Mouse (Mus musculus) lung, postnatal 0 days (tissue): ENCODE data around the gene Rnf215.

ENCODE experiments used
- CTCF ChIP-seq: IDR thresholded peaks from 2 replicates; pipeline ENCODE4 v1.5.1; 2016; ENCODE audit warnings: antibody characterized with exemption, mild to moderate bottlenecking
- EP300 ChIP-seq: IDR thresholded peaks from 2 replicates; pipeline ENCODE4 v1.6.1; 2016; ENCODE audit warnings: antibody characterized with exemption, mild to moderate bottlenecking, control low read depth

DNA sequence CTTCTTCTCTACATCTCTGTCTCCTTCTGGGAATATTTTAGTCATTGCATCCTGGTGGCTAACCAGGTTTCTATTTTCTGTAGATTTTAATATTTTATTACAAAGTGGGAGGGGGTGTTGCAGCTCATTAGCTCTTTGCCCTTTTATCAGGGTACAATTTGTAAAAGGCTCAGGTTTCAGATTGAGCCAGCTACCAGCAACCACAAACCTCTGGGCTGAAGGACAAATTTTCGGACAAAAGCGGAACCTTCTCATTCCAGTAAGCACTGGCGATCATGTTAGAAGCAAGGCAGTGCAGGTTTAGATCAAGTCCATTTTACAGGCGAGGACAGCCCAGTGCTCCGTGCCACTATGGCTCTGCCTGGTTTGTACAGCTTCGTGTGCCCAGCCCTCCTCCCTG, 602 bp upstream of the Rnf215 start:
- TF ChIP-seq EP300 (no peak), CTCF (no peak)
